Mouse (Mus musculus): ENCODE results near the gene Raet1e.

GRCm38 (mm10) chr10:22295676-22296075, 137.3 kb downstream of the Raet1e start:
- TF ChIP-seq CTCF (IDR thresholded peaks at IDR 0.05 in 2 of 3, conservative IDR thresholded peaks at IDR 0.05 in 1 of 3; ENCODE audit: control insufficient read depth in 1 of 3, insufficient read depth in 1 of 3, low read depth in 2 of 3, low read length in 3 of 3, poor library complexity in 1 of 3, severe bottlenecking in 1 of 3) = no peak
- TF ChIP-seq NRF1 (IDR thresholded peaks at IDR 0.05; ENCODE audit: insufficient read depth, low read depth, low read length, poor library complexity, severe bottlenecking) = no peak
- TF ChIP-seq GATA1 (IDR thresholded peaks at IDR 0.05; ENCODE audit: low read depth, low read length) = no peak
- TF ChIP-seq POLR2A (IDR thresholded peaks at IDR 0.05; ENCODE audit: control insufficient read depth in 1 of 2, insufficient read depth in 1 of 2, low read depth in 1 of 2, low read length in 2 of 2, poor library complexity in 1 of 2) = no peak
- no peak for TF ChIP-seq NELFE (IDR thresholded peaks at IDR 0.05; ENCODE audit: low read depth, low read length)
- no peak for TF ChIP-seq USF1 (IDR thresholded peaks at IDR 0.05; ENCODE audit: low read depth, low read length)
- no peak for TF ChIP-seq MXI1 (IDR thresholded peaks at IDR 0.05; ENCODE audit: low read depth, low read length)
- TF ChIP-seq SMC3 (IDR thresholded peaks at IDR 0.05; ENCODE audit: low read depth, low read length) = no peak

Data from MEL (cell line).